Mouse (Mus musculus) hindbrain, embryonic 11.5 days (tissue): ENCODE data around the gene LTO1. TPM values are rescaled to one million over a fixed set of nuclear protein-coding genes. Genes with fewer than 3 reads are reported as not detected.
A peak's percentile ranks its signal among the peaks of the same experiment; 100 is the strongest.

ENCODE experiments used
- ATAC-seq: fragments of 200-750 bp; cut with Nextera tagmentation; 2 replicates; pipeline ENCODE4 v1.8.0; 2017; ENCODE audit warnings: mild to moderate bottlenecking, moderate TSS enrichment, moderate library complexity; ENCODE audit not compliant: low FRiP score
- DNase-seq: peaks from one replicate; pipeline ENCODE4 v3.0.0-alpha.2; 2015; ENCODE audit warnings: low spot score
- H3K27ac ChIP-seq: fragments of 300-500 bp; sonication (generic); 2 replicates; pipeline ENCODE4 v1.5.1; 2014; ENCODE audit warnings: mild to moderate bottlenecking, low read depth, low read length
- H3K27me3 ChIP-seq: fragments of 300-500 bp; sonication (generic); 2 replicates; pipeline ENCODE4 v1.6.1; 2014; ENCODE audit warnings: mild to moderate bottlenecking, low read length, moderate library complexity, mixed read lengths; ENCODE audit not compliant: control insufficient read depth, insufficient read depth
- H3K36me3 ChIP-seq: fragments of 300-500 bp; sonication (generic); 2 replicates; pipeline ENCODE4 v1.6.1; 2014; ENCODE audit warnings: mild to moderate bottlenecking, low read length, moderate library complexity, mixed read lengths; ENCODE audit not compliant: control insufficient read depth, insufficient read depth
- H3K4me1 ChIP-seq: fragments of 300-500 bp; sonication (generic); replicated peaks from 2 replicates; pipeline ENCODE4 v1.6.1; 2014; ENCODE audit warnings: low read length, mixed read lengths; ENCODE audit not compliant: control insufficient read depth, insufficient read depth
- H3K4me2 ChIP-seq: fragments of 300-500 bp; sonication (generic); replicated peaks from 2 replicates; pipeline ENCODE4 v1.6.1; 2014; ENCODE audit warnings: mild to moderate bottlenecking, low read depth, low read length
- H3K4me3 ChIP-seq: fragments of 300-500 bp; sonication (generic); 2 replicates; pipeline ENCODE4 v1.5.1; 2014; ENCODE audit warnings: low read depth, low read length
- H3K9ac ChIP-seq: fragments of 300-500 bp; sonication (generic); 2 replicates; pipeline ENCODE4 v1.6.1; 2014; ENCODE audit warnings: low read depth, low read length
- H3K9me3 ChIP-seq: fragments of 300-500 bp; sonication (generic); 2 replicates; pipeline ENCODE4 v1.6.1; 2016; ENCODE audit warnings: low read length; ENCODE audit not compliant: control insufficient read depth
- WGBS: fragments of 180-500 bp; shearing (Covaris S2); extraction: QIAGEN DNeasy Blood & Tissue Kit; methylation state at CpG from one replicate; pipeline ENCODE4 v1.1.7; 2014; 5-methylcytosine and 5-hydroxymethylcytosine counted together
- polyA plus RNA-seq: library from polyadenylated mRNA; unstranded; fragments of >200 nt; fragmentation: Nextera tagmentation; extraction: Ambion mirVana; gene quantifications from 2 replicates; pipeline ENCODE4 v1.2.1, GENCODE M21; 2014

The LTO1 gene
- polyA plus RNA-seq, 1 experiment from 2014 or later, result 28.9 TPM

DNA sequence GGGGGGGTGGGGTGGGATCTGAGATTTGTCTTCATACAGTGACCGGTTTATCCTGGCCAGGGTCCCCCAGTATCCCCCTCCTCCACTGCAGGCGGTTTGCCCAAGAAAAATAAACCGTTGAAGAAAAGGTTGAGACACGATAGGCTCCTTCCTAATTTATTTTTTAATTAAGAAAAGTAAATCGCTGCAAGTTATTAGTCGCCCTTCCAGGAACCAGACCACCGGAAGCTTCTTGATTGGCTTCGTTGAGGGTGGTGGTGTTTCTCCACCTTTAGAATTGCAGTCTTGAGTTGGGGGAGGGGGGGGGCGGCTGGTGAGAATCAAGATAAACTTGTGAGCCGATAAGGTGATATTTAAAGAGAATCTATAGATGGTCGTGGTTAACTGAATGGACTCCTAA, 25.7 kb downstream of the LTO1 start:
- DNase-seq (no peak), ATAC-seq (no peak)
- Histone ChIP-seq H3K27ac (peak overlapping the region; percentile 85), H3K4me2 (peak overlapping the region; percentile 91), H3K9ac (no peak overlapping the region), H3K9me3 (no peaks in the 10 kb centered on the region), H3K27me3 (peaks cover 14% of the 10 kb centered on the region), H3K4me3 (peak overlapping the region; percentile 66; the same call in 1 of the 2 replicates), H3K4me1 (peaks cover 25% of the 10 kb centered on the region), H3K36me3 (peaks cover 5% of the 10 kb centered on the region; the same call in 1 of the 2 replicates)
- WGBS, result under 1% methylated on average over 11 of the region's 11 CpGs

GRCm38 (mm10) chr7:144941242-144941831, 26.4 kb downstream of the LTO1 start:
- peak overlapping the region; percentile 40 for H3K4me3 ChIP-seq
- peak overlapping the region; percentile 60 for H3K9ac ChIP-seq
- H3K4me2 ChIP-seq, result peak overlapping the region; percentile 91
- WGBS, result 0% methylated on average over 39 of the region's 39 CpGs
- H3K27ac ChIP-seq, result peak overlapping the region; percentile 82
- ATAC-seq (peak; percentile 66), DNase-seq (peak; percentile 88)
- H3K36me3 ChIP-seq, result peaks cover 5% of the 10 kb centered on the region; the same call in 1 of the 2 replicates
- H3K9me3 ChIP-seq, result no peaks in the 10 kb centered on the region
- H3K27me3 ChIP-seq, result peaks cover 14% of the 10 kb centered on the region
- peaks cover 22% of the 10 kb centered on the region for H3K4me1 ChIP-seq

DNA sequence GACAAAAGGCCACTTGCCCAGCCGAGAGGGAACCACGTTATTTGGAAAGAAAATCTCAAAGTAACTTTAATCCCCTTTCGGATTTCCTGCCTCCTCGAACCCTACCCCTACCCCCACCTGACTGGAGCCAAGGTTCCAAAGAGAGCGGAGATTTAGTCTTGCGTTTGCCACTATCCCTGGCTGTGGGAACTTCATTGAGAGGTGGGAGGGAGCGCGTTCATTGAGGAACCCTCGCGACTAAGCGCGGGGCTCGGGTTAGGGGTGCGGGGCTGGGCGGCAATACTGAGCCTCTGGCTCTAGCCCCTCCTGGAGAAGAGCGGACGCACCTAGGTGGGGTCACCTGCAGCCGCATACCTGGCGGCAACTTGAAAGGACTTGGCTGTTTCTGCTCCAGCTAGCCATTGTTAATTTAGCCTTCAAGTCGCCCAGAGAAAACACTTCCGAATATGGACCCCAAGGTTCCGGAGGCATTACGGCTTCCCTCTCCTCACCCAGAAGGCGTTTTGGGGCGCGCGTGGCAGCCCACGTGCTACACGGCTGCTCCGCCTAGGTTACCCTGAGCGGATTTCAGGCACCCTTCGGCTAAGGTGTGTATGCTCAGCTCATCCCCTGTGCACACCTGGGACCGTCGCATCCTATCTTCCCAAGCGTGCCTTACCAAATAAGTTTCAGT, 27.3 kb downstream of the LTO1 start:
- Histone ChIP-seq H3K9me3 (no peaks in the 10 kb centered on the region), H3K4me2 (peak overlapping the region; percentile 91), H3K4me3 (peak overlapping the region; percentile 37), H3K27ac (peak overlapping the region; percentile 82), H3K36me3 (no peaks in the 10 kb centered on the region; the same call in 1 of the 2 replicates), H3K27me3 (peaks cover 14% of the 10 kb centered on the region), H3K4me1 (peaks cover 18% of the 10 kb centered on the region), H3K9ac (peak overlapping the region; percentile 24)
- ATAC-seq, result no peak
- 0% methylated on average over 35 of the region's 35 CpGs for WGBS
- DNase-seq, result peak; percentile 69

GRCm38 (mm10) chr7:144942744-144943135, 27.8 kb downstream of the LTO1 start:
- 1% methylated on average over 20 of the region's 20 CpGs for WGBS
- no peak for ATAC-seq
- Histone ChIP-seq H3K4me1 (peaks cover 16% of the 10 kb centered on the region), H3K9ac (peak overlapping the region; percentile 24), H3K27me3 (peaks cover 14% of the 10 kb centered on the region), H3K27ac (peak overlapping the region; percentile 42; the same call in 1 of the 2 replicates), H3K36me3 (no peaks in the 10 kb centered on the region), H3K4me3 (peak overlapping the region; percentile 37), H3K9me3 (no peaks in the 10 kb centered on the region), H3K4me2 (peak overlapping the region; percentile 91)
- no peak for DNase-seq

DNA sequence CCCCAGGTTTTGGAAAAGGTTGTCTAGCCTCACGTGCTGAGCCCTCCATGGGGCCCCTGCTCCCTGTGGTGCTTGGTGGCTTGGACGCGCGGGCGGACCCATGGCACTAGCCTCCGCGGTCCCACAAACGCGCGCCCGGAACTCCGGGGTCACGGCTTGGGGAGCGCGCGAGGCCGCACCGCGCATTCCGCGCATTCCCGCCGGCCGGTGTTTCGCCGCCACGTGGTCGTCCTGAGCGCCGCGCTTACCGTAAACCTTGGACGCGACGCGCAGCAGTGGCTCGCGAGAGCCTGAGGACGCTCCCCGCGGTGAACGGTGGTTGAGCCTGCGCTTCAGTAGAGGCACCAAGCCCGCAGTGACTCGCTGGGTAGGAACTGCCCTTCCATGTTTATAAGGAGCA, 28.4 kb downstream of the LTO1 start:
- ATAC-seq, result peak; percentile 18; the same call in 1 of the 2 replicates

DNA sequence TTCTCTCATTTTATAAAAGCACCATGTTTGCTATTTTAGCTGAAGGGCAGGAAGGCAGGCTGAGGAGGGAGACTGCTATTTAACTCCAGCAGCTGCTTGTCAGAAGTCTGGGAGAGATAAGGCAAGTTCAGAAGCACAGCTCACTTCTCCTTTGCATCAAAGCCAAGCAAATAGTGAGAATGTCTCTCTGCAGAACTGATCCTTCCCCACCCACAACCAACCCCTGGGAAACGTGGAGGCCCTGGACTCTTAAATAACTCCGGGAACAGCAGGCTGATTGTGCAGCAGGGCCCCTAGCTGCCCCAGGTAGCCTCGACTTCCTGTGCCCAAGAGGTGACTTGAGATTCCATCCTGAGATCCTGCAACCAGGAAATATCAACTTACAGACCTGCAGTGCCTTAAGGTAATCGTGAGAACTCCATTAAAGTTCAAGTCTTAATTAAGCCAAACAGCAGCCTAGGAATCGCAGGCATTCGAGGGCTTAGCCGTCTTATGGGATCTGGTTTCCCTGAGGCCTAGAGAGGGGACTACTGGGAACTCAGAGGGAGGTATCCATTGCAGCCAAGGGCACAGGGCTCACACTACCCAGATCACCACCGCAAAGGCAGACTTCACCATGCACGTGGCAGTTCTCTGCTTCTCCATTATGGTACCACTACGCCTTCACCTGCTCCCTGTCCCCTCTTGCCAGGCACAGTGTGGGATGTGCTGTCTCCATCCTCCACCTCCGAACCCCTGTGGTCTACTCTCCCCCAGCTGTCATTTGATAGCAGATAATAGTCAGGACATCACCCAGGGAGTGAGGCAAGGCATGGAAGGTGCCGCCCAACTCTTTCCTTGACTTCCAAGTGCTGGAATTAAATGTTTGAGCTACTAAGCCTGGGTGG, 43.9 kb downstream of the LTO1 start:
- H3K27ac ChIP-seq, result no peak overlapping the region
- DNase-seq, result no peak
- no peaks in the 10 kb centered on the region for H3K9me3 ChIP-seq
- no peaks in the 10 kb centered on the region for H3K36me3 ChIP-seq
- no peak overlapping the region for H3K4me2 ChIP-seq
- H3K4me3 ChIP-seq, result no peak overlapping the region
- 50% methylated on average over 12 of the region's 12 CpGs for WGBS
- no peak overlapping the region for H3K9ac ChIP-seq
- H3K27me3 ChIP-seq, result no peaks in the 10 kb centered on the region
- H3K4me1 ChIP-seq, result no peaks in the 10 kb centered on the region
- ATAC-seq, result no peak

More for the DNA sequence above, 28.4 kb downstream of the LTO1 start:
- Histone ChIP-seq H3K4me1 (peaks cover 16% of the 10 kb centered on the region), H3K4me3 (peak overlapping the region; percentile 37), H3K36me3 (no peaks in the 10 kb centered on the region), H3K9me3 (no peaks in the 10 kb centered on the region), H3K27ac (no peak overlapping the region), H3K27me3 (peaks cover 14% of the 10 kb centered on the region), H3K9ac (peak overlapping the region; percentile 24; the same call in 1 of the 2 replicates), H3K4me2 (peak overlapping the region; percentile 91)
- WGBS, result under 1% methylated on average over 45 of the region's 45 CpGs
- peak; percentile 90 for DNase-seq

DNA sequence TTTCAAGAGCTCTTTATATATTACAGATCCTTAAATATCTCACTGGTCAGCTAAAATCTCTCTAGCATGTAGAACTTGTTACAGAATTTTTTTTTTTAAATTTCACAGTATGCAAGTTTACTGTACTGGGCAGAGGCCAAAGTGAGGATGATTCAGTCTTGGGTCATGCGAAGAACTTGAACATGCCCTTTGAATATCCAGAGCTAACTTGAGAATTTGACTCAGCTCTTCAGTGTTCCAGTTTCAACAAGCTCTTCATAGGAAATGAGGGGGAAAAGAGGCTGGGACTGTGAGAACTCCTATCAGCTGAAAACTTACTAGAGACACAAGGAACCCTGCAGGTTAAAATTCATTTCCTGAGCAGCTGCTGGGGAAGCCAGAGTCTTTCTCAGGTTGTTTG, 49.0 kb downstream of the LTO1 start:
- DNase-seq, result no peak
- no peaks in the 10 kb centered on the region for H3K4me1 ChIP-seq
- no peak for ATAC-seq
- no peak overlapping the region for H3K27ac ChIP-seq
- 98% methylated on average over 1 of the region's 1 CpGs for whole genome bisulfite sequencing
- no peaks in the 10 kb centered on the region for H3K27me3 ChIP-seq
- H3K4me2 ChIP-seq, result no peak overlapping the region
- H3K9ac ChIP-seq, result no peak overlapping the region
- H3K9me3 ChIP-seq, result no peaks in the 10 kb centered on the region
- H3K36me3 ChIP-seq, result no peaks in the 10 kb centered on the region
- H3K4me3 ChIP-seq, result no peak overlapping the region

GRCm38 (mm10) chr7:144964316-144964715, 49.4 kb downstream of the LTO1 start:
- Histone ChIP-seq H3K27ac (no peak overlapping the region), H3K9me3 (no peaks in the 10 kb centered on the region), H3K36me3 (no peaks in the 10 kb centered on the region), H3K4me2 (no peak overlapping the region), H3K4me1 (no peaks in the 10 kb centered on the region), H3K9ac (no peak overlapping the region), H3K4me3 (no peak overlapping the region), H3K27me3 (no peaks in the 10 kb centered on the region)
- 92% methylated on average over 4 of the region's 4 CpGs for WGBS
- ATAC-seq (no peak), DNase-seq (no peak)
